Mouse (Mus musculus) CH12.LX (cell line): Measurements from ENCODE around the gene Mapkapk2.

Experiments
- CHD1 ChIP-seq: IDR thresholded peaks from 2 replicates; pipeline ENCODE4 v1.6.1; 2012; ENCODE audit warnings: low read depth, low read length, improper control_type of control experiment, inconsistent platforms
- CHD2 ChIP-seq: IDR thresholded peaks from 2 replicates; pipeline ENCODE4 v1.6.1; 2011; ENCODE audit warnings: low read length, improper control_type of control experiment
- CTCF ChIP-seq, 2 experiments: IDR thresholded peaks in 1 of 2; conservative IDR thresholded peaks in 1 of 2; 2 replicates each; pipeline ENCODE4 v1.5.1; 2011 to 2012; ENCODE audit warnings: low read depth in 2 of 2, low read length in 2 of 2, improper control_type of control experiment in 1 of 2, inconsistent platforms in 1 of 2, mild to moderate bottlenecking in 1 of 2, moderate library complexity in 1 of 2
- EP300 ChIP-seq: IDR thresholded peaks from 2 replicates; pipeline ENCODE4 v1.6.1; 2011; ENCODE audit warnings: low read length, improper control_type of control experiment
- POLR2A ChIP-seq: IDR thresholded peaks from 2 replicates; pipeline ENCODE4 v1.6.1; 2011; ENCODE audit warnings: low read depth, mild to moderate bottlenecking, improper control_type of control experiment, low read length
- POLR2AphosphoS2 ChIP-seq: IDR thresholded peaks from 2 replicates; pipeline ENCODE4 v1.6.1; 2011; ENCODE audit warnings: low read depth, low read length, improper control_type of control experiment
- TCF12 ChIP-seq: IDR thresholded peaks from 2 replicates; pipeline ENCODE4 v1.6.1; 2014; ENCODE audit warnings: low read depth, mild to moderate bottlenecking, inconsistent platforms, low read length, improper control_type of control experiment
- UBTF ChIP-seq: IDR thresholded peaks from 2 replicates; pipeline ENCODE4 v1.6.1; 2012; ENCODE audit warnings: low read depth, mild to moderate bottlenecking, inconsistent platforms, low read length, improper control_type of control experiment, moderate library complexity
- USF1 ChIP-seq: IDR thresholded peaks from 2 replicates; pipeline ENCODE4 v1.6.1; 2014; ENCODE audit warnings: low read depth, mild to moderate bottlenecking, inconsistent platforms, low read length, improper control_type of control experiment
- ZC3H11A ChIP-seq: IDR thresholded peaks from 2 replicates; pipeline ENCODE4 v1.6.1; 2012; ENCODE audit warnings: low read depth, mild to moderate bottlenecking, inconsistent platforms, low read length, improper control_type of control experiment
- ZMIZ1 ChIP-seq: IDR thresholded peaks from 2 replicates; pipeline ENCODE4 v1.6.1; 2012; ENCODE audit warnings: low read depth, mild to moderate bottlenecking, inconsistent platforms, low read length, improper control_type of control experiment

DNA sequence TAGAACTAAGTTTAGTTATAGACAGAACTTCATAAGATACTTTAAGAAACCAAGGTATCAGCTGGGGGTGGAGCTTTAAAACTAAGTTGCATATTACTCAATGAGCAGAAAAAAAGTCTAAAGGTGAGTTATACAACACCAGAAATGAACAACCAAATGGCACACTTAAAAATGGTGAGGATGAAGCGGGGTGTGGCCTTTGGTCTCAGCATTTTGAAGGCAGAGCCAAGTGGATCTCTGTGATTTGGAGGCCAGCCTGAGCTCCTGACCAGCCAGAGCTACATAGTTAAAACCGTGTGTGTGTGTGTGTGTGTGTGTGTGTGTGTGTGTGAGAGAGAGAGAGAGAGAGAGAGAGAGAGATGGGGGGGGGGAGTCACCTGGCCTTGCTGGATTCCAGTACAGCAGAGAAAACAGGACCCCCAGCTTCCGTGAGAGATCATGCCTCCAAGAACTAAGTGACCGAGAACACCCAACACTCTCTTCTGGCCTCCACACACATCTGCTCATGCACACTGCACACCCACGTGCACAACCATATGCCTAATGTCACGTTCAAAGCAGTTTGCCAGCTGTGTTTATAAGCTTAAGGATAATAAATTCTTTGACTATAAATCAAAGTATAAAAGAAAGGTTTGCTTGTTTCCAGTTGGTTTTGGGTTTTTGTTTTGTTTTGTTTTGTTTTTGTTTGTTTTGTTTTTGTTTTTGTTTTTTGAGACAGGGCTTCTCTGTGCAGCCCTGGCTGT lies 49.3 kb downstream of the Mapkapk2 start:
- no peak for TF ChIP-seq CHD1
- TF ChIP-seq USF1 = no peak
- no peak for TF ChIP-seq EP300
- no peak for TF ChIP-seq UBTF
- TF ChIP-seq CHD2 = no peak
- TF ChIP-seq CTCF (conservative IDR thresholded peaks at IDR 0.05 in 1 of 2, IDR thresholded peaks at IDR 0.05 in 1 of 2; ENCODE audit: low read depth in 2 of 2, low read length in 2 of 2) = no peak
- no peak for TF ChIP-seq POLR2AphosphoS2
- TF ChIP-seq ZMIZ1 = no peak
- TF ChIP-seq TCF12 = no peak
- TF ChIP-seq POLR2A = no peak
- no peak for TF ChIP-seq ZC3H11A
